Mouse (Mus musculus) gastrocnemius, adult 2 months (tissue): ENCODE data around the gene Zfp865. TPM values are rescaled to one million over a fixed set of nuclear protein-coding genes. Genes with fewer than 3 reads are reported as not detected.
"Not testable (repeated sequence)": the region's sequence is repeated elsewhere in the genome, so short reads cannot be mapped to it uniquely, and the experiment has no call there.

ENCODE experiments used
- DNase-seq: peaks from one replicate; pipeline ENCODE4 v3.0.0; 2022
- H3K27ac ChIP-seq: fragments of 200-600 bp; 2 replicates; pipeline ENCODE4 v1.8.1; 2022; ENCODE audit warnings: mild to moderate bottlenecking
- H3K4me3 ChIP-seq: fragments of 200-600 bp; 2 replicates; pipeline ENCODE4 v1.8.1; 2022; ENCODE audit warnings: mild to moderate bottlenecking, moderate library complexity
- CTCF ChIP-seq: fragments of 200-600 bp; IDR thresholded peaks from 2 replicates; pipeline ENCODE4 v1.8.1; 2022; ENCODE audit warnings: antibody characterized with exemption, mild to moderate bottlenecking, moderate library complexity
- intact Hi-C: fragments of 180-260 bp; cut with DNase I; formaldehyde crosslinking; loops from one replicate; pipeline ENCODE4 v1.15.1; 2025
- total RNA-seq, 2 experiments: library from RNA; stranded (reverse); gene quantifications; 2 replicates each; pipeline ENCODE4 v1.2.3; 2021

Gene Zfp865
- total RNA-seq, 2 experiments from 2014 or later = 12.9 to 15.6 TPM

DNA sequence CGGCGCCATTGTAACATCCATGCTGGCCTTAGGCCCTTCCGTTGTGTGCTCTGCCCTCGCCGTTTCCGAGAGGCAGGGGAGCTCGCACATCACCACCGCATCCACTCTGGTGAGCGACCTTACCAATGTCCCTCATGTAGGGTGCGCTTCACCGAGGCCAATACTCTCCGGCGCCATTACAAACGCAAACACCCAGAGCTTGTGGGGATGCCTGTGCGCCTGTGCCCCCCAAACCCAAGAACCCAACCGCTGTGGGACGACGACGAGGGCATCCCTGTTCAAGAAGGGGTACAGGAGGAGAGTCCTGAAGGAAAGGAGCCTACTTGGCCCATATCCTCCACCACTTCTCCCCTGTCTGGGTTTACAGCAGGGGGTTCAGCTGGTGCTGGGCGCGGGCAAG is 2.2 kb upstream of the Zfp865 start:
- intact Hi-C loops = no loop called here
- no peak for DNase-seq
- no peak overlapping the region; the same call in 1 of the 2 replicates for H3K27ac ChIP-seq
- no peak overlapping the region for H3K4me3 ChIP-seq
- TF ChIP-seq CTCF = no peak

GRCm38 (mm10) chr7:5019576-5019975 is 600 bp upstream of the Zfp865 start:
- intact Hi-C loops, DNase-seq: not testable (repeated sequence)
- Histone ChIP-seq H3K4me3 (peak overlapping the region; percentile 97), H3K27ac (peak overlapping the region; percentile 98)

GRCm38 (mm10) chr7:5020685-5021084 is 509 bp downstream of the Zfp865 start:
- intact Hi-C loops = no loop called here
- no peak for DNase-seq

DNA sequence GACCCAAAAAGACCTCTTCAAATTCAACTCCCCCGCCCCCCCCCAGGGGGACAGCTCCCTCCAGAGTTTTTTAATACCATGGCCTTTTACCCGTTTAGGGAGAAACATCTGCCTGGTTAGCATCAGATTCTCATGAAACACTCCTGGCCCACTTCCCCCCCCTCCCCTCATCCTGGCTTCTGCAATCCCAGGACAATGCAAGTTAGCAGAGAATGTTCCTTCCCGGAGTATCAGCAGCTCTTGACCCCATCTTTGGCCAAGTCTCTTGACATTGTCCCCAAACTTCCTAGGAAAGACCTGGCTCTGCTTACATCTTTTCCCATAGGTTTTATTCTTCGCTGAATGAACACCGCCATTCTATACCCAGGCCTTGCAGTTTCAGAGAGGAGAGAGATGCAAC is 1.0 kb downstream of the Zfp865 start:
- peak overlapping the region; percentile 97 for H3K4me3 ChIP-seq
- DNase-seq = no peak
- peak overlapping the region; percentile 98 for H3K27ac ChIP-seq
- no peak for TF ChIP-seq CTCF
- intact Hi-C loops = no loop called here

More at GRCm38 (mm10) chr7:5020685-5021084, 509 bp downstream of the Zfp865 start:
- H3K27ac ChIP-seq = peak overlapping the region; percentile 98
- H3K4me3 ChIP-seq = peak overlapping the region; percentile 97
- TF ChIP-seq CTCF = no peak

DNA sequence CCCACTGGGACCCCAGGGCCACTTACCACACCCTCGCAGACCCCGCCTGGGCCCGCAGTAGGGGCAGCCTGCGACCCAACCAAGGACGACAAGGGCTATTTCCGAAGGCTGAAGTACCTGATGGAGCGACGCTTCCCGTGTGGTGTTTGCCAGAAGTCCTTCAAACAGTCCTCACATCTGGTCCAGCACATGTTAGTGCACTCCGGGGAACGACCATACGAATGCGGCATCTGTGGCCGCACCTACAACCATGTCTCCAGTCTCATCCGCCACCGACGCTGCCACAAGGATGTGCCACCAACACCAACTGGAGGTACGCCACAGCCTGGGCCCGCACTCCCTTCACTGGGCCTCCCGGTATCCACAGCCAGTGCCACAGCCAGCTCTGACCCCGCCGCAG is 9.4 kb downstream of the Zfp865 start:
- no peak for TF ChIP-seq CTCF
- intact Hi-C loops = no loop called here
- DNase-seq = no peak
- H3K4me3 ChIP-seq = no peak overlapping the region
- no peak overlapping the region for H3K27ac ChIP-seq

DNA sequence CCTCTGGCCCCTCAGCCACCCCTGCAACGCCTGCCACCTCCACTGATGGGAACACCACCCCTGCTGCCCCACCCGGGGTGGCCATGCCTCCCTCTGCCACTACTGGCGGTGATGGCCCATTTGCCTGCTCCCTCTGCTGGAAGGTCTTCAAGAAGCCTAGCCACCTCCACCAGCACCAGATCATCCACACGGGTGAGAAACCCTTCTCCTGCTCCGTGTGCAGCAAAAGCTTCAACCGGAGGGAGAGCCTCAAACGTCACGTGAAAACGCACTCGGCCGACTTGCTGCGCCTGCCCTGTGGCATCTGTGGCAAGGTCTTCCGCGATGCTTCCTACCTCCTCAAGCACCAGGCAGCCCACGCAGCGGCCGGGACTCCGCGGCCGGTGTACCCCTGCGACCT is 9.8 kb downstream of the Zfp865 start:
- TF ChIP-seq CTCF = no peak
- intact Hi-C loops = no loop called here
- no peak for DNase-seq
- no peak overlapping the region for H3K4me3 ChIP-seq
- H3K27ac ChIP-seq = no peak overlapping the region

- intact Hi-C loops = no loop called here
- Histone ChIP-seq H3K27ac (no peak overlapping the region), H3K4me3 (no peak overlapping the region)
- no peak for DNase-seq
- TF ChIP-seq CTCF = no peak
These were observed 10.5 kb downstream of the Zfp865 start for GRCm38 (mm10) chr7:5030554-5031275.

GRCm38 (mm10) chr7:5031496-5031895 is 11.3 kb downstream of the Zfp865 start:
- intact Hi-C loops = no loop called here
- Histone ChIP-seq H3K27ac (no peak overlapping the region), H3K4me3 (no peak overlapping the region)
- no peak for DNase-seq
- TF ChIP-seq CTCF = no peak

DNA sequence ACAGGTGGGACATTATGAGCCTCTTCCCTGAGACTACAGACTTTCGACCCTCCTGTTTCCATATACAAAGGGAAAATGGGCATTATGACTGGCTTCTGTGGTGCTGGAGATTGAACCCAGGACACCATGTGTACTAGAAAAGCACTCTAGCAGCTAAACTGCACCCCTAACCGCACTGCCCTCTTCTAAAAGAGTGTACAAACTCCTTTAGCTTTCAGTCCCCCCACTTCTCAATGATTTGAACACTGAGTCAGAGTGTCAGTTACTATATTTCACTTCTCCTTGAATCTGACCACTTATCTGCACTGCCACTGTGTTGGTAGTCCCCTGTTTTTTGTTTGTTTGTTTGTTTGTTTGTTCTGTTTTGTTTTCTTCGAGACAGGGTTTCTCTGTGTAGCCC is 13.6 kb downstream of the Zfp865 start, which contains the start of gene 4632433K11Rik:
4632433K11Rik (plus strand) TSS at position 301 of the 400 bp plus-strand sequence.
- no peak within 1 kb of the TSS for H3K4me3 ChIP-seq
- intact Hi-C loops = no loop called here
- DNase-seq = no peak
- H3K27ac ChIP-seq = no peak within 1 kb of the TSS
- no peak for TF ChIP-seq CTCF

DNA sequence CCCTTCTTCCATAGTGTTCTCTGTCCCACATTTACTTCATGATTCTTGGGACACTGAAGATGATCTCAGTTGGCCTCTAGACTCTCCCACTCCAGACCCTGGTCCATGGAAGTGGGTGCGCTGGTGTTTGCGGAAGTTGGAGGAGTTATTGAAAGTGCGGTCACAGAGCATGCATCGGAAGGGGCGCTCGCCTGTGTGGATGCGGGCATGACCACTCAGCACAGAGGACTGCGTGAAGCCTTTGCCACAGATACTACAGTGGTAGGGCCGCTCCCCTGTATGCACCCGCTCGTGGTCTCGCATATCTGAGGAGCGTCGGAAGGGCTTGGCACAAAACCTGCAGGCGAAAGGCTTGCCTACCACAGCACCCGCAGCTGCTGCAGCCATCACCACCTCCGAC is 15.5 kb downstream of the Zfp865 start:
- DNase-seq = no peak
- H3K27ac ChIP-seq = no peak overlapping the region
- TF ChIP-seq CTCF = no peak
- no peak overlapping the region for H3K4me3 ChIP-seq
- intact Hi-C loops = loop anchor here (2.0 kb wide), 1 partner anchor 13 kb away; no protein-coding TSS in a partner anchor

- H3K4me3 ChIP-seq = no peak overlapping the region
- H3K27ac ChIP-seq = no peak overlapping the region
- intact Hi-C loops = loop anchor here (2.0 kb wide), 1 partner anchor 13 kb away; no protein-coding TSS in a partner anchor
- TF ChIP-seq CTCF = no peak
- DNase-seq = no peak
These were observed 16.0 kb downstream of the Zfp865 start for GRCm38 (mm10) chr7:5036136-5036535.

- intact Hi-C loops = loop anchor here (2.0 kb wide), 1 partner anchor 14 kb away; no protein-coding TSS in a partner anchor
- no peak for TF ChIP-seq CTCF
These were observed 16.9 kb downstream of the Zfp865 start for GRCm38 (mm10) chr7:5037026-5037425.

DNA sequence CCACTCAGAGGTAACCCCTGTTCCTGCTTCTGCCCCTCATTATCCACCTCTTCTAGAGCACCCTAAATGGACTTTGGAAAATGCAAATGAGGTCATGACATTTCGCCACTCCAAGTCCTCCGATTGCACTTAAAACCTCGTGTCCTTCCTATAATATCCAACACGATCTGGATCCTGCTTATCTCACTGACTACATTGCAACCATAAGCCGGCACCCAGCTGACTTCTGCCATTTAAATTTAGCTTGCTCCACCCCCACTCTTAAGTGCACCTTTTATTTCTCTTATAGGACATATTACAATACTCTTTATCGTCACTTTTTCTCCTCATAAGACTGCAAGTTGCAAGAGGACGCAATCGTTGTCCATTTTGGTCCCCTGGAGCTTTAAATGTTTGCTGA is 17.3 kb downstream of the Zfp865 start:
- H3K27ac ChIP-seq = peak overlapping the region; percentile 99
- intact Hi-C loops = loop anchor here (2.0 kb wide), 1 partner anchor 15 kb away; no protein-coding TSS in a partner anchor
- no peak for DNase-seq
- TF ChIP-seq CTCF = no peak
- H3K4me3 ChIP-seq = peak overlapping the region; percentile 89

More at GRCm38 (mm10) chr7:5037026-5037425, 16.9 kb downstream of the Zfp865 start:
- DNase-seq = no peak
- Histone ChIP-seq H3K4me3 (no peak overlapping the region), H3K27ac (no peak overlapping the region)
